Mouse (Mus musculus): Measurements from ENCODE around the gene Anks1b.

GRCm38 (mm10) chr10:90345394-90345793 is 472.1 kb downstream of the Anks1b start:
- no peak for TF ChIP-seq MEF2A (IDR thresholded peaks at IDR 0.05; ENCODE audit: extremely low read depth, insufficient replicate concordance, low read depth, low read length, poor library complexity, severe bottlenecking)
- TF ChIP-seq MXI1 (IDR thresholded peaks at IDR 0.05; ENCODE audit: low read depth, low read length): no peak
- no peak for TF ChIP-seq TAL1 (IDR thresholded peaks at IDR 0.05; ENCODE audit: low read length)
- TF ChIP-seq TCF12 (IDR thresholded peaks at IDR 0.05; ENCODE audit: low read depth, low read length): no peak
- TF ChIP-seq CTCF (IDR thresholded peaks at IDR 0.05 in 2 of 3, conservative IDR thresholded peaks at IDR 0.05 in 1 of 3; ENCODE audit: control insufficient read depth in 1 of 3, insufficient read depth in 1 of 3, low read depth in 2 of 3, low read length in 3 of 3, poor library complexity in 1 of 3, severe bottlenecking in 1 of 3): no peak
- no peak for TF ChIP-seq EP300 (IDR thresholded peaks at IDR 0.05; ENCODE audit: low read depth in 1 of 2, low read length in 2 of 2)
- TF ChIP-seq USF2 (IDR thresholded peaks at IDR 0.05; ENCODE audit: borderline replicate concordance in 1 of 2, insufficient read depth in 1 of 2, low read depth in 1 of 2, low read length in 2 of 2): no peak
- no peak for TF ChIP-seq POLR2A (IDR thresholded peaks at IDR 0.05; ENCODE audit: control insufficient read depth in 1 of 2, insufficient read depth in 1 of 2, low read depth in 1 of 2, low read length in 2 of 2, poor library complexity in 1 of 2)
- no peak for TF ChIP-seq ZMIZ1 (IDR thresholded peaks at IDR 0.05; ENCODE audit: low read depth, low read length)
- TF ChIP-seq BHLHE40 (IDR thresholded peaks at IDR 0.05; ENCODE audit: borderline replicate concordance, low read depth, low read length): no peak
- no peak for TF ChIP-seq POLR2AphosphoS2 (IDR thresholded peaks at IDR 0.05; ENCODE audit: low read length)
